Mouse (Mus musculus) intestine, postnatal 0 days (tissue): ENCODE measurements at regions not wholly inside any gene's neighbourhood (a gene's known extent, or its start where the extent isn't known, plus 50 kb on each side); places are given as distances from the start of the nearest gene placed in this dataset.

Experiments used
- ATAC-seq: fragments of 200-750 bp; cut with Nextera tagmentation; 2 replicates; pipeline ENCODE4 v1.8.0; 2017; ENCODE audit warnings: mild to moderate bottlenecking, moderate TSS enrichment, moderate library complexity
- H3K27ac ChIP-seq: fragments of 300-500 bp; sonication (generic); 2 replicates; pipeline ENCODE4 v1.5.1; 2014; ENCODE audit warnings: mild to moderate bottlenecking, low read depth, low read length, moderate library complexity
- H3K27me3 ChIP-seq: fragments of 300-500 bp; sonication (generic); replicated peaks from 2 replicates; pipeline ENCODE4 v1.6.1; 2014; ENCODE audit warnings: low read length, mixed read lengths; ENCODE audit not compliant: control insufficient read depth, insufficient read depth
- H3K36me3 ChIP-seq: fragments of 300-500 bp; sonication (generic); 2 replicates; pipeline ENCODE4 v1.6.1; 2014; ENCODE audit warnings: mild to moderate bottlenecking, moderate library complexity; ENCODE audit not compliant: control insufficient read depth, insufficient read depth
- H3K4me1 ChIP-seq: fragments of 300-500 bp; sonication (generic); replicated peaks from 2 replicates; pipeline ENCODE4 v1.6.1; 2014; ENCODE audit warnings: antibody characterized with exemption, low read length, mixed read lengths; ENCODE audit not compliant: control insufficient read depth, insufficient read depth
- H3K4me2 ChIP-seq: fragments of 300-500 bp; sonication (generic); replicated peaks from 2 replicates; pipeline ENCODE4 v1.6.1; 2014; ENCODE audit warnings: low read depth, mild to moderate bottlenecking, moderate library complexity
- H3K4me3 ChIP-seq: fragments of 300-500 bp; sonication (generic); 2 replicates; pipeline ENCODE4 v1.5.1; 2014; ENCODE audit warnings: low read depth, low read length
- H3K9ac ChIP-seq: fragments of 300-500 bp; sonication (generic); 2 replicates; pipeline ENCODE4 v1.6.1; 2014; ENCODE audit warnings: mild to moderate bottlenecking, low read depth, low read length
- H3K9me3 ChIP-seq: fragments of 300-500 bp; sonication (generic); 2 replicates; pipeline ENCODE4 v1.6.1; 2016; ENCODE audit warnings: mixed run types; ENCODE audit not compliant: control insufficient read depth
- CTCF ChIP-seq: sonication (generic); IDR thresholded peaks from 2 replicates; pipeline ENCODE4 v1.5.1; 2016; ENCODE audit warnings: low read depth, mild to moderate bottlenecking, control low read depth, antibody characterized with exemption, moderate library complexity
- WGBS: fragments of 180-500 bp; shearing (Covaris S2); extraction: QIAGEN DNeasy Blood & Tissue Kit; methylation state at CpG from one replicate; pipeline ENCODE4 v1.1.7; 2014; 5-methylcytosine and 5-hydroxymethylcytosine counted together

GRCm38 (mm10) chrX:99602268-99602885 is 131.3 kb upstream of the Pja1 start:
- H3K36me3 ChIP-seq, result no peaks in the 10 kb centered on the region
- H3K27ac ChIP-seq, result no peak overlapping the region
- no peak for TF ChIP-seq CTCF
- 0 out of 2 replicates have a peak, but pooled peaks cover 3% of the 10 kb centered on the region for H3K27me3 ChIP-seq
- no peaks in the 10 kb centered on the region for H3K9me3 ChIP-seq
- no peak for ATAC-seq
- H3K9ac ChIP-seq, result no peak overlapping the region
- H3K4me3 ChIP-seq, result no peak overlapping the region
- H3K4me2 ChIP-seq, result no peak overlapping the region
- H3K4me1 ChIP-seq, result no peaks in the 10 kb centered on the region
- WGBS, result 81% methylated on average over 12 of the region's 12 CpGs

DNA sequence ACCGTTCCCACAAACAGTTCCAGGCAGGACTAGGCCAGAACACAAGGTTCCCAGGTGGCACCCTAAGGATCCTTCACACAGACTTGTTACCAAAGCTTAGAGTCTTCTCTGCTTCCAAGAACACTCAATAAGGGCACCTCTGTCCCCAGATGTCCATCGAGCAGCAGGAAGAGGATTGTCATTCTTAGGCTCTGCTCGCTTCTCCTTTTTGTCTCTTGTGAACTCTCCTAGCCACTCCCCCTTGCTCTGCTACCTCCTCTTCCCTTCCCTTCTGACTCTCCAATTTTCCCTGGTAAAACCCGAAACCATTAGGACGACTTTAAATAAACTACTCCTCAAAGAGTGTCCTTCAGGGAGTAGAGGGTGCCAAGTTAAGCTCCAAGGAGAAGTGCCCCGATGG is 124.4 kb upstream of the Pja1 start:
- Histone ChIP-seq H3K27ac (no peak overlapping the region), H3K4me1 (no peaks in the 10 kb centered on the region), H3K36me3 (no peaks in the 10 kb centered on the region), H3K27me3 (0 out of 2 replicates have a peak, but pooled peaks cover 8% of the 10 kb centered on the region), H3K9ac (no peak overlapping the region), H3K9me3 (no peaks in the 10 kb centered on the region), H3K4me3 (no peak overlapping the region), H3K4me2 (no peak overlapping the region)
- no peak for ATAC-seq
- TF ChIP-seq CTCF, result no peak
- 82% methylated on average over 6 of the region's 6 CpGs for WGBS

DNA sequence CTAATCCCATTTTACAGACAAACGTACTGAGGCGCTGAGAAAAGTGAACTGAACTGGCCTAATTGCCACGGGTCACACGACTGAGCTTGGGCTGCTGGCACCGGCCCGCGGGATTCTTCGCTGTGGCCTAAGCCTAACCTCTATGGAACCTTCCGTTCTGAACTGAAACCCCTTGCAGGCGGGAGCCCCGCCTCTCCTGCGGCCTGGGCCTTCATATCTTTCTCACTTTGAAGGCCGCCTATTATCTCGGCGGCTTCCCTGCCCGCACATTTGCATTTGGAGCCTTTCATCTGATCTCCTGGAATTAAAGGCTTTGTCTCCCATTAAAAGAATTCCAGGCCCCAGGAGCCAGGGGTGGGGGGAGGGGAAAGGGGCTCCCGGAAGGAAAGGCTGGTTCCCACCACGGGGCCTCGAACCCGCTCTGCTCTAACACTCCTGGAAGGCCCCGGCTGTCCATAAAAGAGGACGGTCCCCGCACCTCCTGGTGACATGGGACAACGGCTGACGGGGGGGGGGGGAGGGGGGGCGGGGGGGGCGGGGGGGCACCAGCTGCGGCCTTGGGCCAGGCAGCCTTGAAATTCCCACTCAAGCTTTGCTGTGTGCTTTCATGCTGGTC is 122.9 kb upstream of the Pja1 start:
- ATAC-seq, result no peak
- H3K27ac ChIP-seq, result no peak overlapping the region
- H3K4me3 ChIP-seq, result no peak overlapping the region
- 0 out of 2 replicates have a peak, but pooled peaks cover 8% of the 10 kb centered on the region for H3K27me3 ChIP-seq
- no peak overlapping the region for H3K4me2 ChIP-seq
- H3K9me3 ChIP-seq, result no peaks in the 10 kb centered on the region
- TF ChIP-seq CTCF, result no peak
- H3K9ac ChIP-seq, result no peak overlapping the region
- H3K36me3 ChIP-seq, result no peaks in the 10 kb centered on the region
- H3K4me1 ChIP-seq, result no peaks in the 10 kb centered on the region
- WGBS, result 32% methylated on average over 19 of the region's 28 CpGs

DNA sequence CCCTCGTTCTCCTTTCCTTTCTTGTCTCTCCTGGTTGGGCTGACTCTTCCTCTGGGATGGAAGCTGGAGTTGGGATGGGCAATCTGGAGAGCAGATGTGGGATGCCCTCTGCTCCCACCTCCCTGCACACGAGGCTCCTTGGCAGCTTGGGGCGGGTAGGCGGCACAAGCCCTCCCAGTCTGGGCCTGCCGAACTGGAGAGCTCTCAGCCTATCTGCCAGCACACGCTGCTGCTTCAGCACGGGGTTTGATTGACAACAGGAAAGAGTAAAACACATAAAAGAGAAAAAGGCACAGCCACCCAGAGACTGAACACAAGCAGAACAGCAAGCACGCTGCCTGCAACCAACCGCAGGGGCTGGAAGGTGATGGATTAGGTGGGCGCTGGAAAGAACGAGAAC is 121.9 kb upstream of the Pja1 start:
- no peak for ATAC-seq
- no peaks in the 10 kb centered on the region for H3K4me1 ChIP-seq
- TF ChIP-seq CTCF, result no peak
- H3K4me3 ChIP-seq, result no peak overlapping the region
- H3K4me2 ChIP-seq, result no peak overlapping the region
- WGBS, result 73% methylated on average over 11 of the region's 11 CpGs
- no peaks in the 10 kb centered on the region for H3K9me3 ChIP-seq
- no peak overlapping the region for H3K27ac ChIP-seq
- H3K36me3 ChIP-seq, result no peaks in the 10 kb centered on the region
- 0 out of 2 replicates have a peak, but pooled peaks cover 8% of the 10 kb centered on the region for H3K27me3 ChIP-seq
- H3K9ac ChIP-seq, result no peak overlapping the region

DNA sequence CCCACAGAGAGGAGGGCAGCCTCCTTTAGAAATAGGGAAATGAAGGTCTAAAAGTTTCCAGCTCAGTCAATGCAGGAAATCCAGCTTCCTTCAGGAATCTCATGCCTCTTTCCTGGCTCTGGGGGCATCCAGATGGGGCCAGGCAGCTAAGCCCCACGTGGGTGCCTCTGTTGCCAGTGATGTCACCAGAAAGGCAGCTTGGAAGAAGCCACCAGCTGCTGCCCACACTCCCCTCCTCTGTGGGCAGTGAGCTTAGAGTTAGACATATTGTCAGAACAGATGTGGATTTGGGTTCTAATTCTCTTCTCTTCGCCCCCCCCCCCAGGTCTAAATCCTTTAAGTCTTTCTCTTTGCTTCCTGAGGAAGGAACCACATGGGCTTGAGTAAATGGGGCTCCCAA is 116.2 kb upstream of the Pja1 start:
- no peaks in the 10 kb centered on the region for H3K36me3 ChIP-seq
- no peaks in the 10 kb centered on the region for H3K9me3 ChIP-seq
- no peak overlapping the region for H3K4me2 ChIP-seq
- no peak for ATAC-seq
- 31% methylated on average over 2 of the region's 2 CpGs for WGBS
- no peaks in the 10 kb centered on the region for H3K4me1 ChIP-seq
- H3K9ac ChIP-seq, result no peak overlapping the region
- no peak overlapping the region for H3K4me3 ChIP-seq
- H3K27me3 ChIP-seq, result 0 out of 2 replicates have a peak, but pooled peaks cover 4% of the 10 kb centered on the region
- no peak overlapping the region for H3K27ac ChIP-seq
- TF ChIP-seq CTCF, result no peak

DNA sequence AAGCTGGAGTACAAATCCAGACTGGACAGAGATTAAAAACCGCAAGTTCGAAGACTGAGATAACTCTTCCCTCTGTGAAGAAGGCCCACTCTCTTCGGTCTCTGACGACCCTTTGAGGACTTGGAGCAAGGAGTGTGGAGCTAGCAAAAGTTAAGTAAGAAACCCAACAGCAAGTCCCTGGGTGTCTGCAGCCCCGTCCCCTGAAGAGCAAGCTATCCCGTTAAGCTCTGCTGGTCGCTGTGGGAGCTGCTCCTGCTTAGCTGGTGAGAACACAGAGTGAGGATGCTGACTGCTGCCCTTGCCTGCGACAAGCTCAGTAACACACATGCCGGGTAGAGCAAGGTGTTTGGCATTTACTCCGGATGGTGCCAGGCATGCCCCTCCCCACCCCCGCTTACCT is 115.2 kb upstream of the Pja1 start:
- H3K27ac ChIP-seq, result no peak overlapping the region

More for the DNA sequence above, 115.2 kb upstream of the Pja1 start:
- no peaks in the 10 kb centered on the region for H3K27me3 ChIP-seq
- H3K4me3 ChIP-seq, result no peak overlapping the region
- 69% methylated on average over 11 of the region's 11 CpGs for WGBS
- no peak for ATAC-seq
- no peak for TF ChIP-seq CTCF
- no peak overlapping the region for H3K4me2 ChIP-seq
- H3K4me1 ChIP-seq, result no peaks in the 10 kb centered on the region
- no peaks in the 10 kb centered on the region for H3K36me3 ChIP-seq
- no peaks in the 10 kb centered on the region for H3K9me3 ChIP-seq
- H3K9ac ChIP-seq, result no peak overlapping the region
